Mouse (Mus musculus) lung, postnatal 10 days (tissue): ENCODE measurements around the gene Gnao1.

Experiments used
- DNase-seq: peaks from one replicate; pipeline ENCODE4 v3.0.0; 2021

The Gnao1 gene

DNA sequence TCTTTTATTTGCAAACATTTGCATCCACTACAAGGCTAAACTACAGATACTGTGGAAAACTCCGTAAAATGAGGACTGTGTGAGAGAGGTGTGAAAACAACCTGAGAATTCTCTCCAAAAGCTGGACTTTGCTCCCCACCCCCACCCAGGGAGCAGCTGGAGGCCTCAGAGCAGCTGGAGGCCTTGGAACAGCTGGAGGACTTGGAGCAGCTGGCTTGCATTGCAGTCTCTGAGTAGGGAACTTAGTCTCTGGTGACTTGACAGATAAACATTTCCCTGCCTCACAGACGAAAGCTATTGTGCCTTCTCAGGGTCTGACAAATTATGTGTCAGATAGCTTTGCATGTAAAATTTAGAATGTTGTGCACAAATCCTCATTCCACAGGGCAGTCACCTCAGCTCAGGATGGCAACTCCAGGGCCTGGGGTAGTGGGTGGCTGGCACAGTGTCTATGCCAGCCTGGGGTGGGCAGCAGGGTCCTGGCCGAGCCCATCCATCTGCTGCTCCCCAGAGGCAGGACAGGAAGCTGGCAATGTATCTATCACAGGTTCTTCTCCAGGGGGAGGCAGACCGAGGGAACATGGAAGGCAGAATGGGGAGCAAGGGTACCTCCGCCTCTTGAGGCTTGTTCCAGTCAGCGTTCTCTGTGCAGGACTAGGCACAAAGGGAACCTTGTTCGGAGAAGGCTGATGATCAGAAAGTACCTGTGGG, 87.2 kb downstream of the Gnao1 start:
- DNase-seq, result peak; percentile 9

DNA sequence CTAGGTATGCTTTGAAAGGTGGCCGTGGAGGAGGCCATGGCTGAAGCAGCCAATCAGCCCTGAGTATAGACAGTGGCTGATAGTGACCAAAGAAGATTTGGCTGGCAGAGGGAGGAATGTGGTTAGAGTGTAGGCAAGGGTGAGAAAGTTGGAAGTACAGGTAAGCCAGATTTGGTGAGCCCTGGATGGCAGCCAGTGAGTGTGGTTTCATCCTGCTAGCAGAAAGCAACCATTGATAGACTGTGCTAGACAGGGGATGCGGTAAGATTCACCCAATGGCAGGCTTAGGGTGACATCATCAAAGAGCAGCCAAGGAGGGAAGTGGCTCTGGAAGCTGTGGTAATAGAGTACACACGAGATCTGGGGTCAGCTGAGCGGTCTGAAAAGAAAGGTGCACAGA, 88.8 kb downstream of the Gnao1 start:
- no peak for DNase-seq

DNA sequence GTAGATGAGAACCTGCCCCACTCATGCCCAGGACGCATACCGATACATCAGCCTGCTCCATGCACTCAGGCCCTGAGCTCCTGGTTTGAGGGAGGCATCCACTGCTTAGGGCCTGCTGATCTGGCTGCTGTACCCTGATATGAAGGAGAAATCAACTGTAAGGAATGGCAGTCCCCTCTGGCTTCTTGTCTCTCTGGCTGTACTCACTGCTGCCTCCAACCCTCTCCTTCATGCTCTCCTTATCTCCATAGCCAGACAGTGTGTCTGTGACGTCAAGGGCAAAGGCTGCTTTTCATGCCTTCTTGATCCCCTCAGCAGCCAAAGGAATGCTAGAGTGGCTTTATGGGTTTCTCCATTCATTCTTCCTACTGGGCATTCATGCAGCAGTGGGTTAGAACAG, 92.3 kb downstream of the Gnao1 start:
- DNase-seq, result no peak

DNA sequence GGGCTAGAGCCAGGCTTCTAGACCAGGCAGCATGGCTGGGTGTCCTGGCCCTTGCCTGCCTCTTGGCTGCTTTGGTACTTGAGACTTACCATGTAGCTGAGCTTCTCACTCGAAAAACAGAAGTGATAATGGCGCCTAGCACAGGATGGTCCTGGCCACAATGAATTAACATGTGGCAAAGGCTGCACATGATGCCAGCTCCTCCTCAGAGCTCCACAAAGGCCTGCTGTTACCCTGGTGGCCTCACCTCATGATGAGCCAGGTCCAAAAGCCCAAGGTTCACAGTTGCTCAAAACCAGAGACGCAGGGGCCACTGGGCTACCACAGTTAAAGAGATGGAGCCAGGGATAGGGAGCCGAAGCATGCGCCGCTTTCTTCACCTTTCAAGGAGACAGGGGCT, 97.2 kb downstream of the Gnao1 start:
- DNase-seq, result no peak

DNA sequence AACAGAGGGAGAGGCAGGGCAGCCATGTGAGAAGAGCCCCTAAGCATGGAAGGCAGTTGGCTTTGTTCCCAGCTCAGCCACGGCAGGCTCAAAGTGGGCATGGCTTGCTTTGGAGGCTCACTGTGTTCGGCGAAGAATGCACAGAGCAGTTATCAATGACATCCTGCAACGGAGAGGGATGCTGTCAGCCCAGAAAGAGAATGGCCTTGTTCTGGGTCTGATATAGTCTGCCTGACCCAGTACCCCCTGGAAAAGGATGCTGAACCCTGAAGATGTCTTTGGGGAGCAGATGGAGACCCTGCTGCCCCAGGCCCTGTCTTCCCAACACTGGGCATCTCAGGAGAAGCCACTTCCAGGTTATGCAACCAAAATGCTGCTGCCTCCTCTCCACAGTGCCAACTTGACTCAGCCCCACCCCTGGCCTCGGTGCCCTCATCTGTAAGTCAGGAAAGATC, 98.2 kb downstream of the Gnao1 start:
- no peak for DNase-seq

DNA sequence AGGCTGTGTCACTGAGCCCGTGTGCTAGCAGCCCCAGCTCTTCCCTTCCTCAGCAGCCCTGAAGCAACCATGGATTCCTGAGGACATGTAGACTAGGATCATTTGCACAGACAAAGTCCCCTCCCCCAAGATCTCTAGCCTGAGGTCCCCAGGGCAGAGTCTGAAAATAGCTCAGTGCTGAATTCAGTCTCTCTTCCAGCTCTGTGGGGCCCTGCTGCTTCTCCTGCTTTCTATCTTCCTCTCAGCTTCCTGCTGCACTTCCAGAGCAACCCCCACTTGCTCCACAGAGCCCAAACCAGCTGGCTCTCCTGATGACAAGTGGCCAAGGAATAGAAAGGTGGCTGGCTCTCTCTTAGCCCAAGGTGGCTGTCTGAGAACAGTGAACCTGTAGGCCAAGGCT, 98.8 kb downstream of the Gnao1 start:
- DNase-seq, result no peak

DNA sequence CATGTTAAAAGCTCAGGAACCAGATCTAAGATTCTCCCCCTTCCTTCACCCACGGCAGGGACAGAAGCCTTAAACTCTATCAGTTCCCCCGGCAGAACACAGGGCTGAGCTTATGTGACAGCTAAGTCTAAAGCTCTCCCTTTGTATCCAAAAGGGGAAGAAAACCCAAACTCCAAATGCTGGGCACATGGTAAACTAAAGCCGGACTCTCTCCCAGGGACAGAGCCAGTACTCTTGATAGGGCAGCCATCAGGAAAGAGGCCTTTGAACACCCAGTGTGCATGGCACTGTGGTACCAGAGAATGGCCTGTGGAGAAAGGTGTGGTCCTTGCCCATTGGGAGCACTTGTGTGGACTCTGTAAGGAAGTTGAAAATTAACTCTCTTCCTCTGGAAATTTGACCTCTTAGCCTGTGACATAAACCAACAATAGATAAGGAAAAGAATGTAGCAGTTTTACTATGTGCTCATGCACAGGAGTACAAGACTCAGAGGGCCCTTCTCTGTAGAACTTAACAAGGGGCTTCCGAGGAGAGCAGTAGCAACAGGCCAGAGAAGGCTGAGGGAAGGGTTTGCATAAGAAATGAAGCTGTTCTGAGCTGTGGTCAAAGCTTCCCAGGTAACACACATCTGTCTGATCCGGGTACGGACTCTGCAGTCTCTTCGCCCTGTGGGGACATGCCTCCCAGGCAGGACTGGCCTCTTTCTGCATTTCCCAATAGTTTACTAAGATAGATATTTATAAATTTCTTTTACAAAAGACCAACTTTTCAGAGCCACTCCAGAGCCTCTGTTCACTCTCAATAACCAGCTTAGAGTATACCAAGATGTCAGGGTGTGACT, 102.2 kb downstream of the Gnao1 start:
- DNase-seq, result no peak

DNA sequence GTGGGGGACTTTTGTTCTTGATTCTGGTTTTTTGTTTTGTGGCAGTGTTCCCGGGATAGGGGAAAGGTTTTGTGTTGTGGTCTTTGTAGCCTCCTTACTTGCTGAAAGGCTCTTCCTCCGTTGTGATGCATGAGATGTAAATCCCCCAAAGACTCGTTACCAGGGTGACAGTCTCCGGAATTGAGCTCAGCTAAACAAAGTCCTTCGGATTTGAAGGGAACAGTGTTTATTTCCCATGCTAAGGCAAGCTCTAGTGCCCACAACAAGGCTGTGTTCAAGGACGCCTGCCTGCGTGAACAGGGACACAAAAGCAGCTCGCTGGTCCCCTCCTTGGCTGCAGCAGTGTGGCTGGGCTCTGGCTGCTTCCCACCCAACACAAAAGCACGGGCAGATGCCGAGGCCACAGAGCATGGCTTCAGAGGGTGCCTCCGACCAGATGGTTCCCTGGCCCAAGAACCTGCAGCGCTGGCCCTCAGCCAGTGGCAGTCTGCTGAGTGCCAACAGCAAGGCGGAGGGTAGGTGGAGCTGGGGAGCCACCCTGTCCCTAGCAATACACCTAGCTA, 108.2 kb downstream of the Gnao1 start:
- DNase-seq, result peak; percentile 36

DNA sequence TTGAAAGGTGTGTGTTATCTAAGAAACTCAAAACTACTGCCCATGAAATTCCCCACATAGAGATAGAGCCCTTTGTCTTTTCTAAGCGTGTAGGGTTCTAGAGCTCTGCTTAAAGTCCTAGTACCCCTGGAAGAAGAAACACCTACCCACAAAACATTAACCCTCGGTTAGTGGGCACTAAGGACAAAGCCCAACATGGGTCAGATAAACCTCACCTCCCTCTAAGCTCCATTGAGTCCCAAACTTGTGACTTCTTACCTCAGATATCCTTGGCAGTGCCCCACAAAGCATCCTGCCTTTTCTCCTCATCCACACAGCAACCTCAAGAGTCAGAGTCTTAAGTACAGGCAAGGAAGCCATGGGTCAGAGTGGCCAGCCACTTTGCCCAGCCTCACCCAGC, 108.8 kb downstream of the Gnao1 start:
- no peak for DNase-seq

DNA sequence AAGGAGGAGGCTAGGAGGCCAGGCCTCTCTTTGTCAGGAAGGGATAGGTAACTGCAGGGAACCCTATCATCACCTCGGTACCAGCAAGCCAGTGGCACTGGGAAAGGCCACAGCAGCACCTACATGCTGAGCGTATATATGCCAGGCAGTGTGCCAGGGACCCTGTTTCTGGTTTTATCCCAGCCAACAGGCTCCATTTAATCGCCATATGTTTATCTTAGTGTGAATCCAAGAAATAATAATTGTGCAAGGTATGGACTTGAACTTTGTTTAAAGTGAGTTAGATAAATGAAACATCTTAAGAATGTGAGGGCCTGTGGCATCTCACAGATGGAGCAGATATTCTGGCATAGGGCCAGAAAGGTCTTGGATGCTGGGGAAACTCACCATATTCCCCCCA, 109.7 kb downstream of the Gnao1 start:
- no peak for DNase-seq

DNA sequence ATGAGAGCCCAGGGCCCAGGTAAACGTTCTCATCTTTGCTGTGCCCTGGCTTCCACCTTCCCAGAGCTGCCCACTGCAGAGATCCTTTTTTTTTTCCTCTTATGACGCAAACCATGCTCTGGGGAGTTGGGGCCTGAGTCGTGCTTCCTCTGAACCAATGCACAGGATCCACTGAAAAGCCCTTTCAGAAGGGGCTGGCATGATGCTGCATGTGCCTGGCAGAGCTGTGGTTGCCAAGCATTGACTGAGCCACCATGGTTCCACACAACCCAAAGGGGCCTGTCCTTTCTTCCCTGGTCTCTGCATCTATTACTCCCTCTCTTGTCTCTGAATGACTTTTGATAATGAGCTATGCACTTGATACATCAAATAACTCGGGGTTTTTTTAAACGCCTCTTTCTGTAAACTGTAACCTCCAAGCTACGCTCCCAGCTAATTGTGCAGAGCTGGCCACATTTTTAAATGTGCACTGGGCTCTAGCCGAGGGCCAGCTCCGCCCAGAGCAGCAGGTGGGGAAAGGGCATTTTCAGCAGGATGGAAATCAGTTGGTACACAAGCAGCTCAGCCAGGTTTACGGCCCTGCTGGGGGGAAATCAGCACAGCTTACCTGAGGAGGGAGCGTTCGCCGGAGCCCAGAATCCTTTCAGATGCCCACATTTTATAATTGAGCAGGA, 110.3 kb downstream of the Gnao1 start:
- DNase-seq, result no peak

DNA sequence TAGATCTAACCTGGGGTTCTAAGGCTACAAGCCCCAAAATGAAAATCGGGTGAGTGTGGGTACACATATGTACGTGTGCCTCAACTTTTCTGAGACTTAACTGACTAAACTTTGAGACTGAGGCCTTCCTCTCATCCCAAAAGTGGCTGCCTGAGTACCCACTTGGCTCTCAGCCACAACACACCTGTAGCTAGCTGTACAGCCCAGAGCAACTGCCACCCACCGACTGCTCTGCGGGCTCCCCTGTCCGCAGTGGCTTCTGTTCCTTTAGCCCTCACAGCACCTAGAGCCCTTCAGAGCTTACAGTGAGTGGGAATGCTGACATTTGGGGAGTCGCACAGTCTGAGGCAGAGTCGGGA, 110.8 kb downstream of the Gnao1 start:
- DNase-seq, result no peak

DNA sequence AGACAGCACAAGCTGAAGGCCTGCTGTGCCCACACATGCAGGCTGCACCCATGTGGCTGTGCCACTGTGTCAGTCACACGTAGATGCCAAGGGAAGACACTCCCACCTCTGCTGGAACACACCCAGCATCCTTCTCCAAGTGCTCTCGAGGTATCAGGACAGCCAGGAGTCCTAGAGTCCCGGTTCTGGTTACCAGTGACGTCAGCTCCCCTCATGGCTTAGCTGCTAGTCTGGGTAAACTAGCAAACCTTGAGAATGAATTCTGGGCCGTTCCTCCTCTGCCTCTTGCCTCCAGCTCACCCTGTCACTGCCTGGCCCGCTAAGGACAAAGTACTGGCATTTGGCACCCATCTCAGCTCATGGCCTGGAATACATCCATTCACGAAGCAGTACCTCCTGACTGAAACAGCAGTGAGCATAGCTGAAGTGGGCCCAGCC, 114.2 kb downstream of the Gnao1 start:
- peak; percentile 15 for DNase-seq

DNA sequence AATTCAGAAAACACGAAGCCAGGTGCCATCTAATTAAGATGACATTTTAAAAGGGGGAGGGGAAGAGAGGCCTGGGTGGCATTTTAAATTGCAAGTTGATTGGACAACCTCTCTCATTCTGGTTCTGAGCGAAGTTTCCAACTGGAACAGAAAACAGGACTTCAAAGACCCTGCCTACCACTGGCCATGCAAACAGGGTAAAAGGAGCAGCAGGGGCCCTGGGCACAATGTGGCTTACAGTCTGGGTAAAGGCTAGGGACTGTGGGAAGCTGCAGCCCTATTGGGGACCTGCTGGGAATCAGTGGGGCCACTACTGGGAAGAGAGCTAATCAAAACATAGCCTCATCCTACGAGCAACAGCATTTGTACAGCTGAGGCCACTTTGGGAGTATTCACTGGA, 115.7 kb downstream of the Gnao1 start:
- no peak for DNase-seq

DNA sequence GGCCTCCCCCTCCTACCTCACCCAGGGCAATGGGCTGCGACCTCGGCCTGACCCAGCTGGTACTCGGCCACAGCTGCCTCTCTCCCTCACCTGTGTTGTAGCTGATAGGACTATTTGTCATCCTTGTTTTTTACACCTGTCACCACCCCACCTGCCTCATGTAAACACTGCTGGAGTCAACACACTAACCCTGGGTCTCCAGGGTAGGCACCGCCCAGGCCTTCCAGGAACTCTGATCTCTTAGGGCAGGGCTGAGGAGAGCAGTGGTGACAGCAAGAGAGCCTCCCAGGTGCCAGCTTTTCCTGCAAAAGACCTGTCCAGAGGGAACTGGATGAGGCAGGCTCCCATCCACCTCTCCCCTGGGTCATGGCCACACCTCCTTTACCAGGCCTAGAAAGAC, 119.5 kb downstream of the Gnao1 start:
- DNase-seq, result no peak

DNA sequence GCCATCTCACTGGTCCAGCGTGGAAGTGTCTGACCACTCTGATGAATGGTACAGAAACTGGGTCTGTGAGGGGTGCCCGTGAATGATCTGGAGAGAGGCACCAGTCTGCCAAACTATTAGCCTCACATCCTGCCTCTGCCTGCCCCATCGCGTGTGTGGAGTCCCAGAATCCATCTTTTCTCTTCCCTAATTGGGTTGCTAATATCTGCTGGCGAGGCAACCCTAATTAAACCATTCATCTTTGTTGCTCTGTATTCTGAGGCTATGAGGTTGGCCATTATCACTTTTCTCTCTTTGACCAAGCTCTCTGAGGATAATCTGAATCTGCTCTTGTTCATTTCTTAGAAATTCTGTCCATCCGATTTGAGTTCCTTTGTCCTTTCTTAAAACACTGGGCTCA, 121.6 kb downstream of the Gnao1 start:
- no peak for DNase-seq

DNA sequence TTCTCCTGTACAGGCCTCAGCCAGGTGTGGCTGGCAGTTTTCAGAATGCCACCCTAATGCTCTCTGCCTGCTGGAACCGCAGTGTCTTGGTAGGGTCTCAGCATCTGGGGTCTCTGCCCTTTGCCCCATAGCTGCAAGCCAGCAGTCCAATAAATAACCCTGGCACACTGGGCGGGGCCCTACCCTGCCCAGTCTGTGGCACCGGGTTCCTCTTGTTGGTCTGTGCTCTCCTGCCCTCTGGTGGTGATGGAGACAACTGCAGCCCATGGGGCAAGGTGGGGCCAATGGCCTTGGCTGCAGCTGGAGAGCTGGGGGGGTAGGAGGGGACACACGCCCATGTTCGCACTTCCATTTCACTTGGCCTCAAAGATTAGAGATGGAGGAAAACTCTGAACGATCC, 123.1 kb downstream of the Gnao1 start:
- peak; percentile 89 for DNase-seq

DNA sequence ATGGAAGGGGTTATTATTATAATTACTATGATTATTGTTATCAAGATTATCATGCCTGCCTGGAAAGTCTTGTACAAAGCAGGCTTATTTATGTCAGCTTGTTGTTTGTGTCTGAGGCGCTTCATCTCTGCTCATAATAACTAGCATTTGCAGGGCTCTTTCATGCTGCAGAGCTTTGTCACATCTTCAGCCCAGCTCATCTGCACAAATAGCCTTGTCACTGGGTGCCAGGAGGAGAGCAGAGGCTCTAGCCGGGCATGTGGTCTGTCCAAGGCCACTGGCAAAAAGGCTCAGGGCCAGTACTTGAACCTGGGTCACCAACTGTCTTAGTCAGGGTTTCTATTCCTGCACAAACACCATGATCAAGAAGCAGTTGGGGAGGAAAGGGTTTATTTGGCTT, 123.5 kb downstream of the Gnao1 start:
- DNase-seq, result no peak

DNA sequence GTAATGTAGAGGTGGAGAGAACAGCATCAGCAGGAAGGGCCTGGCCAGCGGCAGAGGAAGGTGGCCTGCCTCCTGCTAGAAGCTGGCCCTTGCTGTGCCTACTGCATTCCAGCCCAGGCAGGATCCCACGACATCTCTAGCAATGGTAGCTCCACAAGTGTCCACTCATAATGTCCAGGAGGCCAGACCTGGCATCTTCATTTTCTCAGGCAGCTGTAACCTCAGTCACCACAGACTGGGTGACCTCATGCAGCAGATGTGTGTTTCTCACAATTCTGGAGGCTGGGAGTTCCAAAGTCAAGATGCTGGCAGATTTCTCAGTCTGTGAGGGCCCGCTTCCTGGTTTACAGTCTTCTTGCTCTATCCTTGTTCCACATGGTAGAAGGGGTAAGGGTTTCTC, 128.4 kb downstream of the Gnao1 start:
- no peak for DNase-seq

DNA sequence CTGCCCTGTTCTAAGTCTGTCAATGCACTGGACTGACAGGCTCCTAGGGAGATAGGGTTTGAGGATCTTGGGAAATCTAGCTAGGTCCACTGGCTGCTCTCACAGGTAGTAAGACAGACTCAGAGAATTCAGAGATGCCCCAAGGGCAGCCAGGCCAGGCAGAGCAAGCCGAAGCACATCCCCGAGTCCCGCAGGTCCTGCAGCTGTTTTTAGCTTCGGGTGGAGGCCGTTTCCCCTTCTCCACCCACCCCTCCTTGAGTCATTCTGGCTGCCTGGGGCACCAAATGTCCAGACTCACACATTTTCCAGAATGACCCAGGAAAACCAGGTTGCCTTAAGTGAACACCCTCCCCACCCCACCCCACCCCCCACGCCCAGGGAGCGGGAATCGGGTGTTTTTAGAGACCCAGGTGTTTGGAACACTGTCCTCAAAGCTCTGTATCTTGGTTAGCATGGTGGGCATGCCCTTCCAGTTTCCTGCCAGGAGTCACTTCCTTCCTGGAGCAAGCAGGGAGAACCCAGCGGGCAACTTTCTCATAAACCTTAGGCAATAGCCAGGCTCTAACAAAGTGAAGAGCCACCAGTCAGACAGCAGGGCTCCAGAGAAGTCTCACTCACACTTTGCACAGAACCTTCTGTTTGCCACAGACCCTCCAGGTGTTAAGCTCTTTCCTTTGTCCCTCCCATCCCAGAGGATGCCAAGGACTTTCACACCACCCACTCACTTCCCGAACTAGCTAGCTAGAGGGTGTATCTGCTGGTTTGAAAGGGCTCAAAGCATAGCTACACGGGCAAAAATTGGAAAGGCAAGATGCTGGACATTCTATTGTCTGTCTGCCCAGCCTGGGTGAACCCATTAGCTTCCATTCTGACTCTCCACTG, 131.0 kb downstream of the Gnao1 start:
- DNase-seq, result peak; percentile 26

DNA sequence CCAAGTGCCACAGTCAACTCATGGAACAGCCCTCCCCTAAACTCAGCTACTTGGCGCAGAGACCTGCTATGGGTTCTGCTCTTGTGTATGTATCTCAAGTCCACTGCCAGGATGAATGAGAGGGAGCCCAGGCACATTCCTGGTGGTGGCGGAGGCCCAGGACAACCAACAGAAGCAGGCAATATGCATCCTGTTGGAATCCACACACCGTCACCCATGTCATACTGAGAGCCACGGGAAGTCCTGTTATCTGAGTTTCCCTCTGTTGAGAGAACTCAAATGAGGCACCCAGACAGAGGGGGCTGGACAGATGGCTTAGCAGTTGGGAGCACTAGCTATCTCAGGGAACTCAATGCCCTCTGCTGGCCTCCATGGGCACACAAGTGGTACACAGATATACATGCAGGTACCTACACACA, 131.9 kb downstream of the Gnao1 start:
- DNase-seq, result no peak

DNA sequence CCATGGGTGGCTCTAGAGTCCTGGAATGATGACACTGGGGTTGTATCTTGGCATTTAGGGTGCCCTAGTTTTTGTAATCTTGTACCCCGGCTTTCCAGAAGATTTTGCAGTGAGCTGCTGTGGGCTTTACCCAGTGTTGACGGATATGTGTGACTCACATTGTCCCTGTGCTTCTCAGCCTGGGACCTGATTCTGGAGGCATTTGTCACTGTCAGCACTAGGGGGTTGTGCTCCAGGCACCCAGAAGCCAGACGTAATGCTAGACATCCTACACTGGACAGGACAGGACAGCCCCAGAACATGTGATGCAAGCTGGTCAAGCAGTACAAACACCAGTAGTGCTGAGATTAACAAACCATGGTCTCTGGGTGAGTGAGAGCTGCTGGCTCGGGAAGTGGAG, 136.0 kb downstream of the Gnao1 start:
- no peak for DNase-seq

DNA sequence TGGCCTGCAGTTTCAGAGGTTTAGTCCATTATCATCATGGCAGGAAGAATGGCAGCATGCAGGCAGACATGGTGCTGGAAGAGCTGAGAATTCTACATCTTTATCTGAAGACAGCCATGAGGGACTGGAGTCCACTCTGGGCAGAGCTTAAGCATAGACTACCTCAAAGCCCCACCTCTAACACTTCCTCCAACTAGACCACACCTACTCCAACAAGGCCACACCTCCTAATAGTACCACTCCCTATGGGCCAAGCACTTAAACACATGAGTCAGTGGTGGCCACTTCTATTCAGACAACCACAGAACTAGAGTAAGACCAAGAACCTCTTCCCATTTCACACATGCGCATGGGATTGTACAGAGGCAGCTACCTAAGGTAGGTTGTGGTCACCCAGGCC, 136.6 kb downstream of the Gnao1 start:
- no peak for DNase-seq
